Mouse (Mus musculus): ENCODE results near the gene Kcnb1. TPM values are rescaled to one million over a fixed set of nuclear protein-coding genes. Genes with fewer than 3 reads are reported as not detected.
A peak's percentile ranks its signal among the peaks of the same experiment; 100 is the strongest.

Kcnb1 gene
- total RNA-seq, 2 experiments from 2014 or later = 62.0 to 69.6 TPM

DNA sequence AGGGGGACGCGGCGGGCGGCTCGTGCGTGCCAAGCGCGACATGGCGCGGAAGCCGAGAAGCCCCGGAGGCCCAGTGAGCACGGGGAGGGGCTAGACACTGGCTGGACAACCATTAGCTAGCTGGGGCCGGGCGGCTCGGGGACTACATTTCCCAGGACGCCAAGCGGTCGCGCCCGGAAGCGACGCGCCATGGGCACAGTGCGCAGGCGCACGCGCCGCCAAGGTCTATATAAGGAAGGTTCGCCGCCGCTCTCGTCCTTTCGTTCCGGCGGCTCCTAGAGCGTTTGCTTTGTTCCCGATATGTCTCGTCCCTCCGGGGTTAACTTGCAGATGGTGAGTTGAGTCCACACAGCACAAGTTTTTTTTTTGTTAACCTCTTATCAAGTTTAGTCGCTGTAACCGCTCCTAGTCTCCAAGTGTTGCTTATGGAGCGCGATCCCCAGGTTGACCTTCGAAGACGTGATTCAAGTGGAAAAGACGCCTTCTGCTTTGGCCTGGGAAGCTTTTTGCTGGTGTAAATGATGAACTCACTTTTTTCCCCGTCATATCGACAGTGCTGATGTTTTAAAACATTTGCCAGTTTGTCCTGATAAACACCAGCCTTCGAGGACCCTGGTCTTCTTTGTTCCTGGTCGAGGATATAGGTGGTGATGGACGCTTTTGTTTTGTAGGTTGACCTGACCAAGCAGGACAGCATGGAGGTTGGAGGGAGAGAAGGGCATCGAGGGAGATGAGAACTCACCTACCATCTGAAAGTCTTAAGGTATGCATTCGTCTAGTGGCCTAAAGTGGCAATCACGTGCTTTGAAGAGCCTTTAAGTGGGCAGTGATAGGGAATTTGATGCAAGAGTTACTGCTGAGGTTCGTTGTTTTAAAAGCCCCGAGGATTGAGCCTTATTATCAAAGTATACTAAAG, 126.7 kb downstream of the Kcnb1 start, which contains the start of gene Znfx1:
Gene Znfx1, minus strand, starts transcription at position 51 of the 916 bp plus-strand sequence.
- peak; percentile 97 for DNase-seq (ENCODE audit: low spot score in 2 of 2)

GRCm38 (mm10) chr2:167062497-167062911, 127.5 kb downstream of the Kcnb1 start:
- peak in 1 of 2 experiments; percentile 88 for DNase-seq (ENCODE audit: low spot score in 2 of 2)

- DNase-seq (ENCODE audit: low spot score in 2 of 2) = no peak
These were observed 128.4 kb downstream of the Kcnb1 start for GRCm38 (mm10) chr2:167061381-167062034.

- DNase-seq (ENCODE audit: low spot score in 2 of 2) = no peak
These were observed 129.2 kb downstream of the Kcnb1 start for GRCm38 (mm10) chr2:167060761-167061160.

DNA sequence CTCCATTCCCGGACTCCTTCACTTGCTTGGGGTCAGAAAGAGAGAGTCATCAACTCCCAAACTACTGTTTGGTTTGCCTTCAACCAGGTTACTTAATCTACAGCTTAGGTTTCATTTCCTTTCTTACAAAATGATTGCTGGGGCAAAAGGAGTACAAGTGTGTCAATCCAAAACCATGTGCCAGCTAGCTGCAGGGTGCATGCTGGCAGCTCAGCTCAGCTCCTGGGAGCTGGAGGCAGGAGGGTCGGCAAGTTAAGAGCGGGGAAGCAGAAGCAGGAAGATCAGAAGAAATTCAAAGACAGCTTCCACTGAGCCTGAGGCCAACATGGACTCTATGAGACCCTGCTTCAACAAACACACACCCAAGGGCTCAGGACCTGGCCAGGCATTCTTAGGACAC, 129.6 kb downstream of the Kcnb1 start:
- DNase-seq (ENCODE audit: low spot score in 2 of 2) = no peak

DNA sequence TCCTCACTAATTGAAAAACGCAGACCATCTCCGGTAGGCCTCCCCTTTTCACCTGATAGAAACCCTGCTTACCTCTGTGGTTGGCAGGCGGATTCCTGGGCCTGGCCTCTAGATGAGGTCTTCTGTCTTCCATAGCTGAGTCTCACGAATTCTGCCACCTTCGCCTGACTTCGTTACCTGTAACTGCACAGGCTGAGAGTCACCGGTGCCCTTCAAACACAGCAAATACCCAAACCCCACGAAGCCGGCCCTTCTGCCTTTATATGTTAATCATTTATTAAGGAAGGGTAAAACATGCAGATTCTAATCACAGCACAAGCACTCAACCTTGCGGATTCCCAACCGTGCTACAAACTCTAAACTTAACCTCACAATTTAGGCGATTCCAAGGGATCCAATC, 130.0 kb downstream of the Kcnb1 start:
- no peak for DNase-seq (ENCODE audit: low spot score in 2 of 2)

GRCm38 (mm10) chr2:167059536-167059935, 130.4 kb downstream of the Kcnb1 start:
- no peak for DNase-seq (ENCODE audit: low spot score in 2 of 2)

- DNase-seq (ENCODE audit: low spot score in 2 of 2) = no peak
These were observed 131.1 kb downstream of the Kcnb1 start for GRCm38 (mm10) chr2:167058814-167059387.

GRCm38 (mm10) chr2:167058201-167058600, 131.8 kb downstream of the Kcnb1 start:
- DNase-seq (ENCODE audit: low spot score in 2 of 2) = no peak

GRCm38 (mm10) chr2:167056942-167057323, 133.0 kb downstream of the Kcnb1 start:
- DNase-seq (ENCODE audit: low spot score in 2 of 2) = no peak

DNA sequence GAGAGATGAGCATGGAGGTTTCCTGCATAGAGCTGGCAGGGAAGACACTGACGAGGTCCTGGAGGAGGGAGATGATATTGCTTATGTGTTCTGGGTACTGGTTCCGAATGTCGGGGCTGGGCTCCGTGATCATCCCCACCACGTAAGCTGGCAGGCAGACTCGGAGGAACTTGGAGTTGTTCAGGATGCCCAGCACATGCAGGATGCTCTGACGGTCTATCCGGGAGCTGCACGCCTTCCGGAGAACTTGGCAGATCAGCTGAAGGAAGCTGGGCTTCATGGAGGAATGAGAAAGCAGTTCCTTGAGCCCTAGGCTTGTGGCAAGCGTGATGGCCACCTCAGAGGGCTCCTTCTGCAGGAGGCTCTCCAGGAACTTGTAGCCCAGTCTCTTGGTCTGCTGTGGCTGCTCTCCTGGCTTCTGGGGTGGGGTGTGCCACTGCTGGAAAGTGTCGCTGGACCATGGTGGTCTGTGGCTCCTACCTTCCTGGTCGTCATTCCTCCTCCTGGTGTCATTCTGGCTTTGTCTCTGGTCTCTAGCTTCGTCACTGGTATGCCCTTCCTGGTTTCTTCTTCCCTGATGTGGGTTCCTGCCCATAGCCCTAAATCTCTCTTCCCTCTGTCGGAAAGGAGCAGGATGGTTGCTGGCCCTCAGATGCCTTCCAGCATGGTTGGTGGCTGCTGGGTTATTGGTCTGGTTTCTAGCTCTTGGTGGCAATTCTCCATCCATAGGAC, 133.6 kb downstream of the Kcnb1 start:
- no peak for DNase-seq (ENCODE audit: low spot score in 2 of 2)

- DNase-seq (ENCODE audit: low spot score in 2 of 2) = no peak
These were observed 134.6 kb downstream of the Kcnb1 start for GRCm38 (mm10) chr2:167055386-167055785.

- no peak for DNase-seq (ENCODE audit: low spot score in 2 of 2)
These were observed 136.7 kb downstream of the Kcnb1 start for GRCm38 (mm10) chr2:167053127-167053844.

DNA sequence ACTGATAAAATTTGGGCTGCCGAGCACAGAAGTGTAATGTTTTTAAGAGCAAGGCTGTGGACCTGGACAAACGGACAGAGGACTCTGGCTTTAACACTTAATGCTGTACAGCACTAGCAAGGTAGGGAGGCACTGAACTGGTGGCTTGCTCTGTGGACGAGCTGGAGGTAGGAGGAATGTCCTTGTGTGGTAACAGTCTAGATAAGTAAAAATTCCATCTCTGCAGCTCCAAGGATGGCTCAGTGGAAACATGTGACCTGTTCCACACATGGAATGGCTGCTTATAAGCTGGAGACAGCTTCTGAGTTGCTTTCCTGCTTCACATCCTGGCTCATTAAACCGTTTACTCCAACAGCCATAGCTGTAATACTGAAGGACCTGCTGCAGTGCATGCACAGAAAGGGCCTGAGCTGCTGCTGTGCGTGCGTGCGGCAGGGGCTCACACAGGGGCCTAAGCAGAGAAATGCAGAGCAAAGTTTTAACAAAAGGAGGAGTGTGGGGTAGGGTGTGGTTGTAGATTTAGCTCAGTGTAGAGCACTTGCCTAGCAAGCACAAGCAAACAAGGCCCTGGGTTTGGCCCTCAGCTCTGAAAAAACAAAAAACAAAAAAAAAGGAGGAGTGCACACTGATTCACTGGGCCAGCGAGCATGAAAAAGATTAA, 141.1 kb downstream of the Kcnb1 start:
- DNase-seq (ENCODE audit: low spot score in 2 of 2) = no peak

DNA sequence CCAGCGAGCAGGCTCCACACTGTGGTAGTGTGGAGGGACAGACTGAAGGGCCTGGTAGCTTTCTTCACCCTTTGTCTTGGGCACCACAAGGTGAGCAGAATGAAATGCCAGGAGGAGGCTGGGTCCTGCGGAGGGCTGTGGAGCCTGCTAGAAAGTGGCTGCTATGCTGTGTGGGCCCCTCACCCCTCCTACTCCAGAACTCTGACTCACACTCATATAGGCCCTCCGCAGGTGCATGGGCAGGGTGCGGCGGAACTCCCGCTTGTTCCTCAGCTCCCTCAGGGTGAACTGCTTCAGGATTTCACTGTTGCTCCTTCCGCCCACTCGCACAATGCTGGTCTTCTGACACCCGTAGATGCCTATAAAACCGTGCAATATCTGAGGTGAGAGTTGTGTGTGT, 141.7 kb downstream of the Kcnb1 start:
- DNase-seq (ENCODE audit: low spot score in 2 of 2) = no peak

Other genes starting within 250 kb of the Kcnb1 start
- gene Stau1, start 193.9 kb downstream of the Kcnb1 start, total RNA-seq (2021) = 10 to 100 TPM; 69.5 to 70.3 TPM
- gene Ddx27, start 175.0 kb downstream of the Kcnb1 start, total RNA-seq (2021) = 10 to 100 TPM; 29.3 to 30.1 TPM
- 10 to 100 TPM; 25.9 to 27.5 TPM for gene Znfx1, start 127.1 kb downstream of the Kcnb1 start, total RNA-seq (2021)
- 1 to 10 TPM; 1.3 to 2.1 TPM for gene Ptgis, start 50.4 kb upstream of the Kcnb1 start, total RNA-seq (2021)
- 10 to 100 TPM; 58.8 to 60.5 TPM for gene B4galt5, start 159.0 kb upstream of the Kcnb1 start, total RNA-seq (2021)
- gene Slc9a8, start 231.6 kb upstream of the Kcnb1 start, total RNA-seq (2021) = 10 to 100 TPM; 29.9 to 33.3 TPM